Mouse (Mus musculus) frontal cortex, adult (tissue): Measurements from ENCODE around the gene Ntm.

Experiments used
- ATAC-seq: cut with Nextera tagmentation; 2 replicates; pipeline ENCODE4 v1.9.2; 2017; ENCODE audit warnings: mild to moderate bottlenecking, moderate library complexity, mixed read lengths; ENCODE audit not compliant: low TSS enrichment

Gene Ntm

GRCm38 (mm10) chr9:29514588-29515356 is 448.2 kb downstream of the Ntm start:
- ATAC-seq = no peak

GRCm38 (mm10) chr9:29496002-29496401 is 466.9 kb downstream of the Ntm start:
- no peak for ATAC-seq

- ATAC-seq = no peak
These were observed 480.7 kb downstream of the Ntm start for GRCm38 (mm10) chr9:29482272-29482671.

- no peak for ATAC-seq
These were observed 483.9 kb downstream of the Ntm start for GRCm38 (mm10) chr9:29479051-29479450.

GRCm38 (mm10) chr9:29477219-29477618 is 485.7 kb downstream of the Ntm start:
- ATAC-seq = no peak

GRCm38 (mm10) chr9:29473418-29473817 is 489.5 kb downstream of the Ntm start:
- ATAC-seq = no peak

GRCm38 (mm10) chr9:29472226-29472625 is 490.7 kb downstream of the Ntm start:
- ATAC-seq = peak; percentile 92

GRCm38 (mm10) chr9:29464756-29465155 is 498.2 kb downstream of the Ntm start:
- ATAC-seq = no peak

- 0 out of 2 replicates have a peak, but pooled peaks have one; percentile 11 for ATAC-seq
These were observed 499.9 kb downstream of the Ntm start for GRCm38 (mm10) chr9:29462970-29463593.

- ATAC-seq = peak; percentile 60; the same call in 1 of the 2 replicates
These were observed 504.9 kb downstream of the Ntm start for GRCm38 (mm10) chr9:29457976-29458572.

GRCm38 (mm10) chr9:29456014-29456413 is 506.9 kb downstream of the Ntm start:
- ATAC-seq = peak; percentile 27; the same call in 1 of the 2 replicates

- 0 out of 2 replicates have a peak, but pooled peaks have one; percentile 41 for ATAC-seq
These were observed 511.7 kb downstream of the Ntm start for GRCm38 (mm10) chr9:29451232-29451631.

GRCm38 (mm10) chr9:29444001-29444400 is 518.9 kb downstream of the Ntm start:
- no peak for ATAC-seq

- ATAC-seq = no peak
These were observed 523.5 kb downstream of the Ntm start for GRCm38 (mm10) chr9:29439401-29439800.

- ATAC-seq = peak; percentile 59; the same call in 1 of the 2 replicates
These were observed 528.3 kb downstream of the Ntm start for GRCm38 (mm10) chr9:29434611-29435010.

GRCm38 (mm10) chr9:29433910-29434309 is 529.0 kb downstream of the Ntm start:
- ATAC-seq = no peak

GRCm38 (mm10) chr9:29433156-29433555 is 529.8 kb downstream of the Ntm start:
- ATAC-seq = 0 out of 2 replicates have a peak, but pooled peaks have one; percentile 14

- ATAC-seq = no peak
These were observed 531.4 kb downstream of the Ntm start for GRCm38 (mm10) chr9:29431590-29431989.

- no peak for ATAC-seq
These were observed 532.8 kb downstream of the Ntm start for GRCm38 (mm10) chr9:29430189-29430588.

GRCm38 (mm10) chr9:29428322-29428721 is 534.6 kb downstream of the Ntm start:
- ATAC-seq = no peak

- ATAC-seq = no peak
These were observed 536.7 kb downstream of the Ntm start for GRCm38 (mm10) chr9:29426261-29426660.

- ATAC-seq = no peak
These were observed 547.4 kb downstream of the Ntm start for GRCm38 (mm10) chr9:29415578-29415977.

- ATAC-seq = no peak
These were observed 549.8 kb downstream of the Ntm start for GRCm38 (mm10) chr9:29413126-29413525.
